Mouse (Mus musculus) retina, embryonic 14.5 days (tissue): ENCODE results near the gene A2m.

ENCODE experiments used
- DNase-seq: peaks from one replicate; pipeline ENCODE4 v3.0.0-alpha.2; 2015; ENCODE audit warnings: low spot score

Gene A2m

GRCm38 (mm10) chr6:121635076-121635475, at the start of gene A2m:
A2m (plus strand) TSS chr6:121635376.
- no peak for DNase-seq

- no peak for DNase-seq
Measured at GRCm38 (mm10) chr6:121590131-121590530, 45.0 kb upstream of the A2m start.

- no peak for DNase-seq
Measured at GRCm38 (mm10) chr6:121600927-121601326, 34.2 kb upstream of the A2m start.

GRCm38 (mm10) chr6:121607861-121608260, 27.3 kb upstream of the A2m start:
- no peak for DNase-seq

- DNase-seq, result peak; percentile 50
Measured at GRCm38 (mm10) chr6:121611796-121612195, 23.4 kb upstream of the A2m start.

GRCm38 (mm10) chr6:121617476-121617875, 17.7 kb upstream of the A2m start:
- DNase-seq, result peak; percentile 12

- no peak for DNase-seq
Measured at GRCm38 (mm10) chr6:121622525-121622924, 12.7 kb upstream of the A2m start.

- no peak for DNase-seq
Measured at GRCm38 (mm10) chr6:121634520-121634919, 656 bp upstream of the A2m start.

- DNase-seq, result peak; percentile 58
Measured at GRCm38 (mm10) chr6:121635878-121636371, 749 bp downstream of the A2m start.

GRCm38 (mm10) chr6:121648499-121648898, 13.3 kb downstream of the A2m start:
- DNase-seq, result no peak
